Mouse (Mus musculus) layer of hippocampus, postnatal 25 days (tissue): Measurements from ENCODE around the gene Cd19. TPM values are rescaled to one million over a fixed set of nuclear protein-coding genes. Genes with fewer than 3 reads are reported as not detected.
"Not testable (repeated sequence)": the region's sequence is repeated elsewhere in the genome, so short reads cannot be mapped to it uniquely, and the experiment has no call there.

Experiments
- DNase-seq, 2 experiments: peaks; one replicate each; pipeline ENCODE4 v3.0.0; 2022; ENCODE audit warnings: mixed read lengths in 2 of 2, low spot score in 1 of 2; ENCODE audit errors: extremely low spot score in 1 of 2
- microRNA-seq, 2 experiments: library from miRNA; unstranded; fragments of <30 nt; microRNA quantifications; one replicate each; pipeline ENCODE4 v1.2.0; 2021
- total RNA-seq, 2 experiments: library from RNA; stranded (reverse); gene quantifications; 2 replicates each; pipeline ENCODE4 v1.2.3; 2021

The Cd19 gene
- total RNA-seq, 2 experiments from 2014 or later, result not detected

DNA sequence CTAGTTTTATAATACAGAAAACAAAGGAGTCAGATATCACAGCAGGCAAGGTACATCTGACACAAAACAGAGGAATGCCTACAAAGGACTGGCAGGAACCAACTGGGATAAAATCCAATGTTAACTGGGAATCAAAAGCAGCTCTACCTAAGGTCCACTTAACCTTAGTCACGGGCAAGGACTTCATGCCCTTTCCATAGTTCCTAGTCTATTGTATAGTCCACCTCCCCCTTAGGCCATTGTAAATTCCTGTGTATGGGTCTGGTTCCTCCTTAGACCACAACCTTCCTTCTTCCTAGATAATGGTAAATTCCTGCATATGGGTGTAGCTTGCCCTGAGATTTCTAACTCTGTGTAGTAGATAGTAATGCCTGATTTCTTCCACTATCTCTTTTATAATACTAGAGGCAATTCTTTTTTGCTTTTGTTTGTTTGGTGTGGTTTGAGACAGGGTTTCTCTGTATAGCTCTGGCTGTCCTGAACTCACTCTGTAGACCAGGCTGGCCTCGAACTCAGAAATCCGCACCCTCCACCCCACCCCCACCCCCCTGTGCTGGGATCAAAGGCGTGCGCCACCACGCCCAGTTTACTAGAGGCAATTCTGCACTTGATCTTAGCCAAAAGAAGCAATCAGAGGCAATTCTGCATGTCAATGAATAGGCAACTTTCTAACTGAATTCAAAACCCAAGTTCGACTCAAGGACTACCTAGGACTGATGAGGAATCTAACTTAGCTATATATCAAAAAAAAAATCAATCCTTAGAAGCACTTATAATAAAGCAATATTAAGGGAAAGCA lies 22.4 kb downstream of the Cd19 start:
- not testable (repeated sequence) for DNase-seq

DNA sequence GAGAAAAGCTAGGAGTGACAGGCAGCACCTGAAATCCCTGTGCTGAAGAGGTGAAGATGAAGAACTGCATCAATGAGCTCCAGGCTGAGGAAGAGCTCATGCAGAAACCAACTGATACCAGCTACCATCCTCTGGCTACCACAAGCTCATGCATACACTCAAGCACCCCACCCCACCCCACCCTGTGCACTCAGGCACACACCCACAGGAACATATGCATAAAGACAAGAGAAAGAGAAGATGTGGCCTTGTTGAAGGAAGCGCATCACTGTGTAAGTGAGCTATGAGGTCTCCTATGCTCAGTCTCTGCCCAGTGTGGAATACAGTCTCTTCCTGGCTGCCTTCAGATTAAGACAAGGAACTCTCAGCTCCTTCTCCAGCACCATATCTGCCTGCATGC lies 26.5 kb downstream of the Cd19 start:
- DNase-seq, result no peak

GRCm38 (mm10) chr7:126383565-126383964 lies 31.1 kb downstream of the Cd19 start:
- no peak for DNase-seq

- DNase-seq, result peak; percentile 82 to 97
Observed at GRCm38 (mm10) chr7:126377278-126378158, 37.2 kb downstream of the Cd19 start, which contains the start of gene Spns1. Gene Spns1 (minus strand): TSS chr7:126377450.

- DNase-seq, result no peak
Observed at GRCm38 (mm10) chr7:126376903-126377277, 37.8 kb downstream of the Cd19 start.

DNA sequence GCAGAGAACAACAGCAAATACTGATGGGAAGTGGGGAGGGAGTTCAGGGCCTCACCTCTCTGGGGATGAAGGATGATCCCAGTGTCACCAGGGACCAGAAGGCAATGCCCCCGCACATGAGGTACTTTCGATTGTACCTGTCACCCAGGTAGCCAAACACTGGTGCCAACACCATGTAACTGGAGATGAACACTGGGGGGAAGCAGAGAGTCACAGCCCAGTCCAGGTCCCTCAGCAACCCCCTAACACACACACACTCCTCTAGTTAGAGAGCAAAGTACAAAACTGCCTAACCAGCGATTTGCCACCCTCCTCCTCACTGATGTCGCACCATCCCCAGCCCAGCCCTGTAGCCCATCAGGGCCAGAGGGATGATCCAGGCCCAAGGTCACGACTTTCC lies 39.7 kb downstream of the Cd19 start:
- no peak for DNase-seq

DNA sequence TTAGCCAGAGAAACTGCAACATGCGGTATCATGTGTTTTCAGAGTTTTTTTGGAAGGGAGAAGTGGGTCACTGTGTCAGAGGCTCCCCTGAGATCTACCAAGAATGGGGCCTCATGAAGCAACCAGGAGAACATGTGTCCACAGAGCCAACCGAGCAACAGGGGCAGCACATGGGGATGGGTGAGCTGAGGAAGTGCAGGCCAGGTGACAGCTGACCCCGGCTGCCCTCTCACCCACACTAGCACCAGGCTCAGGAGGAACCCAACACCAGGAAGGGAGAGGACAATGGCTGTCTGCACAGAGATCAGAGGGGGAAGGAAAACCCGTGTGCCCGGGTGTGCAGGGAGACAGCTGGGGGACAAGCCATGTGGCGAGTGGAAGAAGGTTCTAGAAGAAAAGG lies 40.2 kb downstream of the Cd19 start:
- no peak for DNase-seq

- no peak for DNase-seq
Observed at GRCm38 (mm10) chr7:126373007-126373406, 41.7 kb downstream of the Cd19 start.

GRCm38 (mm10) chr7:126369393-126369792 lies 45.3 kb downstream of the Cd19 start, which contains the start of gene Lat:
Gene Lat (minus strand): TSS chr7:126369570.
- DNase-seq, result no peak

GRCm38 (mm10) chr7:126368367-126368766 lies 46.3 kb downstream of the Cd19 start:
- no peak for DNase-seq

- DNase-seq, result no peak
Observed at GRCm38 (mm10) chr7:126367636-126368035, 47.1 kb downstream of the Cd19 start.

- DNase-seq, result no peak
Observed at GRCm38 (mm10) chr7:126363038-126363437, 51.7 kb downstream of the Cd19 start.

DNA sequence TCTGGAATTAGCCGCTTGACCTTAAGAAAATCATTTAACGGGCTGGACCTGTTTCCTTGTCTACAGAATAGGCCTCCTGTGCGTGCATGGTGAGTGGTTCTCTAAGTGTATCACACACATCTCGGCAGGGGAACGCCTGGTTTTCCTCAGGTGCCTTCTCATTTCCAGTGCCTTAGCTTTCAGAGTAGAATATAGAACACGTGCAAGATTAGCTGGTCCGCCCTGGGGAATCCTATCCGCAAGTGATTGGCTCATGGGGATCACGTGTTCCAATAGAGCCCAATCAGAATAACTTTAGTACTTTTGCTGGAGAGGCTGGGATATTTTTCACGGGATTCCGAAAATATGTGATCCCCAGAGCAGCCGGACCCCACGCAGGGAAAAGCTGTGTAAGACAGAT lies 55.6 kb downstream of the Cd19 start:
- DNase-seq, result no peak

Small RNA genes lying within 50 kb of the gene (microRNA-seq; reads per million reads assigned to microRNA genes)
- 0 to 0.55 reads per million in 2 experiments for gene Mir7058

Other genes with a start within 250 kb of the Cd19 start
- 10 to 100 TPM; 90.6 to 96.2 TPM for gene Xpo6, start 214.4 kb downstream of the Cd19 start, total RNA-seq
- 10 to 100 TPM; 98.2 to 99.0 TPM for gene Sbk1, start 142.3 kb downstream of the Cd19 start, total RNA-seq
- 1 to 10 TPM; 1.1 to 1.3 TPM for gene Lat, start 45.3 kb downstream of the Cd19 start, total RNA-seq
- 10 to 100 TPM; 87.5 to 89.6 TPM for gene Spns1, start 37.4 kb downstream of the Cd19 start, total RNA-seq
- gene Nfatc2ip, start 18.2 kb downstream of the Cd19 start, total RNA-seq, result 1 to 10 TPM; 5.8 to 8.4 TPM
- 10 to 100 TPM in 1 of 2 experiments, 1 to 10 TPM in 1; 9.8 to 13.5 TPM for gene Rabep2, start 13.9 kb upstream of the Cd19 start, total RNA-seq
- gene Atp2a1, start 48.2 kb upstream of the Cd19 start, total RNA-seq, result 1 to 10 TPM in 1 of 2 experiments, under 1 TPM in 1; 0.76 to 1.0 TPM
- gene Sh2b1, start 60.5 kb upstream of the Cd19 start, total RNA-seq, result 10 to 100 TPM; 70.8 to 73.1 TPM
- 10 to 100 TPM; 77.2 to 78.8 TPM for gene Tufm, start 72.5 kb upstream of the Cd19 start, total RNA-seq
- 100 to 1,000 TPM; 101 to 134 TPM for gene Atxn2l, start 88.5 kb upstream of the Cd19 start, total RNA-seq
- 100 to 1,000 TPM; 184 to 193 TPM for gene Eif3c, start 151.5 kb upstream of the Cd19 start, total RNA-seq
- gene Apobr, start 170.1 kb upstream of the Cd19 start, total RNA-seq, result 1 to 10 TPM in 1 of 2 experiments, under 1 TPM in 1; 0.28 to 1.1 TPM
- 10 to 100 TPM; 30.3 to 37.4 TPM for gene Cln3, start 170.9 kb upstream of the Cd19 start, total RNA-seq
- not detected for gene Il27, start 180.1 kb upstream of the Cd19 start, total RNA-seq
- 1 to 10 TPM; 5.8 to 8.6 TPM for gene Nupr1, start 216.0 kb upstream of the Cd19 start, total RNA-seq
- 10 to 100 TPM; 30.5 to 35.1 TPM for gene Sgf29, start 234.4 kb upstream of the Cd19 start, total RNA-seq